Mouse (Mus musculus): Measurements from ENCODE around the gene Phex.

GRCm38 (mm10) chrX:157462716-157463115, 47.6 kb upstream of the Phex start:
- TF ChIP-seq CTCF (IDR thresholded peaks at IDR 0.05; ENCODE audit: borderline replicate concordance, insufficient read depth, low read depth, low read length) (no peak), POLR2A (IDR thresholded peaks at IDR 0.05; ENCODE audit: borderline replicate concordance, insufficient read depth, low read length) (no peak)

Measured in cerebellum, adult 2 months (tissue).